Mouse (Mus musculus) WW6 (cell line): Measurements from ENCODE around the gene Scarb1.
"Not testable (repeated sequence)": the region's sequence is repeated elsewhere in the genome, so short reads cannot be mapped to it uniquely, and the experiment has no call there.

Source experiments
- DNase-seq: peaks from one replicate; pipeline ENCODE4 v3.0.0-alpha.2; 2013; ENCODE audit warnings: low read depth, low spot score

Scarb1 gene

DNA sequence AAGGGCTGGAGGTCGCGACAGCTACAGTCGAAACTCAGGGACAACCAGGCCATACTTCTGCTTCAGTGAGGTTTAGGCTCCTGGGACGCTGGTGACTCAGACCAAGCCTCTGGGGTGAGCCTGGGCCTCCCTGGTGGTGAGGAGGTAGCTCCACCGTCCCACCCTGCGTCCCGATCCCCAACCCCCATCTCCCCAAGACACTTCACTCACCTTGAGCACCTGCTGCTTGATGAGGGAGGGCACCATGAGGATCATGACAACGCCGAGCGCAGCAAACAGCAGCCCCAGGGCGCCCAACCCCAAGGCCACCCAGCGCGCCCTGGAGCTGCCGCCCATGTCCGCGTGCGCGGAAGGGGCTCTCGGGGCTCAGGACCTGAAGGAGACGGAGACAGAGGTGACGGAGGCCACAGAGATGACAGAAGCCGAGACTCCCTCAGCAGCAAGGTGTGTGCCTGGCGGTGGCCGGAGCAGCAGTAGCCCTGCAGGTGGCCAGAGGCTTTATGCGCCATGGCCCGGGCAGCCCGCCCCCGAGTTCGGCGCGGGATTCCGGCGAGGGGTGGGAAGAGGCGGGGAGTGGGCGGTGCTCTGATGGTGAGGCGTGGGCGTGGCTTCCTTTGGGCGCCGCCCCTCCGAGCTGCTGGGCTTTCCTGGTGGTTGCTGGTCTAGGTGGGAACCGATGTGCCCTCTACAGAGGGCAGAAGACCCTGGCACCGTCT is at the start of gene Scarb1:
Gene Scarb1 (minus strand): TSS at position 548 of the 716 bp plus-strand sequence.
- peak; percentile 60 for DNase-seq

DNA sequence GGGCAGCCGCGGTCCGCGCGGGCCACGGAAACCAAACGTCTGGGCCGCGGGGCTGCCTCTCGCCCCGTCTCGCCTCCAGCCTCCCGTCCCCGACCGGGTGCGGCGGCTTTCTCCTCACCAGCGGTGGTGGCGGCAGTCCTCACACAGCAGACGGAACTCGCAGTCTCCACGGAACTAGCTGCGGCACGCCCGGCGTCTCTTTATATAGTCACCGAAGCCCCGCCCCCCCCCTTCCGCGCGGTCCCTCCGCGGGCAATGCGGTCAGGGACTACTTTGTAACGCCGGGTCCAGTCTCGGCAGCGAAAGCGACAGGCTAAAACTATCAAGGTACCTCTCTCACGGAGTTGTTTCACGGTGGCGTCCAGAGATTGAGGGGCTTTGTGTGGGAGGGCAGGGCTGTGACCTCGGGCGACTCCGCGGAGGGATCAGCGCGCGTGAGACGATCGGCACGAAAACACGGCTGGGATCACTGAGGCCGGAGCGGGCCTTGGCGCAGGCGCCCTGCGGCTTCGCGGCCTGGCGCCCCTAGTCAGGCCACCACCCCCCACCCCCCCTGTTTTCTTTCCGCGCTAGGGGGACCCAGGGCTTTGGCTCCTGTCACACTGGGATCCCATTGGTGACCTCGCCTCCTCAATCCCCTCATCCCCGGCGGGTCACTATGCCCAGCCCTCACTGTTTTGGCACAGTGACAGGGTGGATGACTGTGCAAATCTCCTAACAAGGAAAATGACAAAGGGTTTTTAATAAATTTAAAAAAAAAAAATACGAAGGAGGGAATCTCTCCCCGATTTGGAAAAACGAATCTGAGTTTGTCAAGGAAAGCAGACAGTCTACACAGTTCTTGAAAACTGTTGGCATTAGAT is 48.9 kb upstream of the Scarb1 start, which contains the start of gene Ubc:
Gene Ubc (minus strand): TSS at position 624 of the 863 bp plus-strand sequence.
- DNase-seq, result no peak

DNA sequence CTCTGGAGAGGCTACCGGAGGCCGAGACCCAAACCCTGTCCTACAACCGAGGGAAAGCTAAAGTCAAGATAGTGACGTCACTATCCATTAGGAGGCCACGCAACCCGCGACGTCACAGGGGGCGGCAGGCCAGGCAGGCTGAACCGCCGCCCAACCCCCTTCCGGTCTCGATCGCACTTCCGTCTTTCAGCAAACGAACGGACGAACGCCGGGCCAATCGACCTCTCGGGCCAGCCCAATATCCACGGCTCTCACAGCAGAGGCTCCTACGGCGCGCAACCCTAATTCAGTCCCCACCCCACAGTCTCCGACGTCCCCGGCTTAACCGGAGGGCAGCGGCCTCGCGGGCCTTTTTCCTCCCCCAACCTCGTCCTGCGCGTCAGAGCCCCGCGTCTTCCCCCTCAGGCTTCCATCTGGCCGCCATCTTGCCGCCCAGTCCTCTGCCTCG is 48.3 kb upstream of the Scarb1 start, which contains the start of gene Gm10382:
Gene Gm10382 (plus strand): TSS at position 192 of the 448 bp plus-strand sequence.
- no peak for DNase-seq

- DNase-seq, result no peak
Observed at GRCm38 (mm10) chr5:125388358-125389092, 47.6 kb upstream of the Scarb1 start.

GRCm38 (mm10) chr5:125387295-125387694 is 46.4 kb upstream of the Scarb1 start:
- not testable (repeated sequence) for DNase-seq

DNA sequence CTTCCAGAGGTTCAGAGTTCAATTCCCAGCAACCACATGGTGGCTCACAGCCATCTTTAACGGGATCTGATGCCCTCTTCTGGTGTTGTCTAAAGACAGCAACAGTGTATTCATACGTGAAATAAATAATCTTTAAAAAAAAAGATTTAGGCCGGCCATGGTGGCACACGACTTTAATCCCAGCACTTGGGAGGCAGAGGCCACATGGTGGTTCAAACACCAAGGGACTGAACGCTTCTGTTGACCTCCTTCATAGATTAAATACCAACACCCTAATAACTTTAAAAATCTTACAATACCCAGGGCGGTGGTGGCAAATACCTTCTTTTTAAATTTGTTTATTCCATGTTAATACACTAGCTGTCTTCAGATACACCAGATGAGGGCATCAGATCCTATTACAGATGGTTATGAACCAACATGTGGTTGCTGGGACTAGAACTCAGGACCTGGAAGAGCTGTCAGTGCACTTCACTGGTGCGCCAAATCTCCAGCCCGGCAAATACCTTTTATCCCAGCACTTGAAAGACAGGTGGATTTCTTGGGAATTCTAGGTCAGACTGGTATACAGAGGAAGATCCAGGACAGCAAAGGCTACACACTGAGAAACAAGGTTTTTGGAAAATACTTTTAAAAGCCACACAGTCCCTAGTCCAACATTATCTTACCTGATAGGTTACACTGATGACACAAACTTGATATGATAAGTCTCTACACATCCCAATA is 44.5 kb upstream of the Scarb1 start:
- no peak for DNase-seq

GRCm38 (mm10) chr5:125384512-125385214 is 43.8 kb upstream of the Scarb1 start:
- no peak for DNase-seq

DNA sequence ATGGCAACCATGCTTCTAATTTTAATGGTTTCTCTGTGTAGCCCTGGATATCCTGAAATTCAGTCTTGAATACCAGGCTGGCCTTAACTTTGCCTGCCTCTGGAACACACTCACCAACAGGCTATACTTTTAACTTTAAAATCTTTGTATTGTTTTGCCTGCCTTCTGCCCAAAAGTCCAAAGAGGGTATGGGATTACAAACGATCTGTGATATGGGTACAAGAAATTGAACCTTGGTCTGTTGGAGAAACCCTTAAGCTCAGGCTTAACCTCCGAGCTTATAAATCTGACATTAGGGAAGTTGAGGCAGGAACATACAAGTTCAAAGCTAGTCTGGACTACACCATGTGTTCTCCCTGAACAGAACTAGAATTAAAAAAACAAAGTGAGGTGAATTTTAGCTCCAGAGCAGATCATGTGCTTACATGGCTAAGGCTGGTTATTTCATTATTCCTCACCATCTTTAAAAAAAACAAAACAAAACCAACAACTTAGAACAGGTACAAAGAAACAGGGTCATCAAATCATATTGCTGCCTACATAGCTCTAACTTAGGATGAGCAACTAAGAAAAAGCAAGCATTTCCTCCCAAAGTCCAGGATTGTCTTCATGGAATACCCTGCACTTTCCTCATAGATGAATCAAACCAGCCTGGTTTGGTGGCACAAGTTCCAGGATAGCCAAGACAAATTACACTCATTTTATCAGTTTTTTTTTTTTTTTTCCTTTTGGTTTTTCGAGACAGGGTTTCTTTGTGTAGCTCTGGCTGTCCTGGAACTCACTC is 42.9 kb upstream of the Scarb1 start:
- no peak for DNase-seq

DNA sequence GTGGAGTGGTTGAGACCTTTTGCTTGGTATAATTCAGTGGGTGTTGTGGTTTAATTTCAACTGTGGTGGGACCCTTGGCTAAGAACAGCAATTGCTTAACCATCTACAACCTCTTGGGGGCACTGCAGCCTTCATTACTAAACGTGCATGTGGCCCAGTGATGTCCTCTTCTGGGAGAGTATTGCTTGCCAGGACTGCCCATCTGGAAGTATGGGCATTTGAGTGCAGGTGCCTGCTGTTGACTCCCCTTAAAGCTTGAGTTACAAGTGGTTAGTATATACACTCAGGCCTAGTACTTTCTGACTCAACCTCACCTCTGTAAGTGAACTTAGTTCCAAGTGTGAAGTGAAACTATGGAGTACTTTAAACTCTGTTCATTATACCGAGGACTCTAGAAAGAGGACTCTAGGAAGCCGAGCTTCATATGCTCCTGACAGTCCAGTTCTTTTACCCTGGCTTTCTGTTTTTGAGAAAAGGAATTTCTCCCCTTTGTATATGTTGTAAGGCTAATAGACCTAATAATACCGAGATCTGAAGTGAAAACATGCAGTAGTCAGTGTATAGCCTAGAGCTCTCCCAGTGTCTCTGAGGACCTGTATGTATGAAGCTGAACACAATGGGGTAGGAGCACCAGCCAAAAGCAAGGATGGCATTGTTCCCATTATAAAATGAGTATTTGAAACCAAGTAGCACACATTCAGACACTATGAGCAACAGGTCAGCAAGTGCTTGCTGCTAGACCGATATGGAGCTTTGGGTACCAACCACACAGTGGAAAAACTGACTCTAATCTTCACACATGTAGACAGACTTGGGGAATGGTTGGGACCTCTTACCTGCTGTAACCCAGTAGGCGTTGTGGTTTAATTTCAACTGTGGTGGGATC is 42.0 kb upstream of the Scarb1 start:
- no peak for DNase-seq

- DNase-seq, result no peak
Observed at GRCm38 (mm10) chr5:125381954-125382672, 41.2 kb upstream of the Scarb1 start.

DNA sequence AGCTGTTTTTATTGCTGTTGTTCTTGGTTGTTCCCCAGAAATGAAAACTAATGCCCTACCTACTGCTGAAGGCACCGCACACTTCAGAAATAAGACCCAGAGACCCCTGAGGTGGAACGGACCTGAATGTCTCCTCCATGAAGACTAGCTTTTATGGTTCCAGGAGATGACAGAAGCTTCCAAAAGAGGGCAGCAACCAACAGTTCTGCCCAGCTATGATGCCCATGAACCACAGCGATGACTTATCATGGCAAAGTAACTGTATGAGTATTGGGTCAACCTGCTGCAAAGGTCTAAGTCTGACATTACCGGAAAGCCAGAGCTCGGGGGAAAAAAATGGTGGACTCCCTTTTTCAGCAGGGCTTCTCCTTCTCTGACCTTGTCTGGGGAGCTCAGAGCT is 38.0 kb upstream of the Scarb1 start:
- DNase-seq, result no peak

GRCm38 (mm10) chr5:125377214-125377613 is 36.3 kb upstream of the Scarb1 start:
- no peak for DNase-seq

- no peak for DNase-seq
Observed at GRCm38 (mm10) chr5:125375871-125376270, 35.0 kb upstream of the Scarb1 start.

GRCm38 (mm10) chr5:125372027-125372426 is 31.1 kb upstream of the Scarb1 start:
- no peak for DNase-seq

GRCm38 (mm10) chr5:125370950-125371693 is 30.2 kb upstream of the Scarb1 start:
- DNase-seq, result no peak

GRCm38 (mm10) chr5:125368568-125368967 is 27.7 kb upstream of the Scarb1 start:
- DNase-seq, result no peak

GRCm38 (mm10) chr5:125368156-125368555 is 27.3 kb upstream of the Scarb1 start:
- no peak for DNase-seq
